Mouse (Mus musculus) lung, adult 2 months (tissue): ENCODE data around the gene 2310030G06Rik.

Experiments used
- CTCF ChIP-seq: fragments of 200-500 bp; IDR thresholded peaks from 2 replicates; pipeline ENCODE4 v1.5.1; 2011; ENCODE audit warnings: mild to moderate bottlenecking, low read length, control low read depth; ENCODE audit not compliant: insufficient read depth
- POLR2A ChIP-seq: fragments of 200-500 bp; IDR thresholded peaks from 2 replicates; pipeline ENCODE4 v1.6.1; 2011; ENCODE audit warnings: low read depth, mild to moderate bottlenecking, control low read depth, low read length, borderline replicate concordance; ENCODE audit errors: extremely low read depth

DNA sequence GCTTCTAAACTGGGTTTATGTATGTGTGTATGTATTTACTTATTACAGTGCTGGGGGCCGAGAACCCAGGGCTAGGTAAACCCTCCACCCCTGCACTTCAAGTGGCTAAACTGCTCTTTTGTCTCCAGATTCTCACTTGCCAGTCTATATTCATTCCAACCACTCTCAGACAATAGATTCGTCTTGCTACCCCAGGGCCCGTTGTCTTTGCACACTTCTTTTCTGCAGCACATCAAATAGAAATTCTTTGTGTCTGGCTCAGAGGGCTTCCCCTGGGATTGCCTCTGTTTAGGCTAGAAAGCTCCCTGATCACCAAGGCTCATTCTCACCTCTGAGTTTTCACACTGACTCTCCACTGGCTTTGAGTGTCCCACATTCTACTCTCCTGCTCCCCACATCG, 13.8 kb downstream of the 2310030G06Rik start:
- no peak for TF ChIP-seq CTCF
- no peak for TF ChIP-seq POLR2A
